Mouse (Mus musculus) thymus, postnatal 4 days (tissue): Measurements from ENCODE around the gene D930007J09Rik.

Experiments used
- DNase-seq: peaks from one replicate; pipeline ENCODE4 v3.0.0; 2021

The D930007J09Rik gene

DNA sequence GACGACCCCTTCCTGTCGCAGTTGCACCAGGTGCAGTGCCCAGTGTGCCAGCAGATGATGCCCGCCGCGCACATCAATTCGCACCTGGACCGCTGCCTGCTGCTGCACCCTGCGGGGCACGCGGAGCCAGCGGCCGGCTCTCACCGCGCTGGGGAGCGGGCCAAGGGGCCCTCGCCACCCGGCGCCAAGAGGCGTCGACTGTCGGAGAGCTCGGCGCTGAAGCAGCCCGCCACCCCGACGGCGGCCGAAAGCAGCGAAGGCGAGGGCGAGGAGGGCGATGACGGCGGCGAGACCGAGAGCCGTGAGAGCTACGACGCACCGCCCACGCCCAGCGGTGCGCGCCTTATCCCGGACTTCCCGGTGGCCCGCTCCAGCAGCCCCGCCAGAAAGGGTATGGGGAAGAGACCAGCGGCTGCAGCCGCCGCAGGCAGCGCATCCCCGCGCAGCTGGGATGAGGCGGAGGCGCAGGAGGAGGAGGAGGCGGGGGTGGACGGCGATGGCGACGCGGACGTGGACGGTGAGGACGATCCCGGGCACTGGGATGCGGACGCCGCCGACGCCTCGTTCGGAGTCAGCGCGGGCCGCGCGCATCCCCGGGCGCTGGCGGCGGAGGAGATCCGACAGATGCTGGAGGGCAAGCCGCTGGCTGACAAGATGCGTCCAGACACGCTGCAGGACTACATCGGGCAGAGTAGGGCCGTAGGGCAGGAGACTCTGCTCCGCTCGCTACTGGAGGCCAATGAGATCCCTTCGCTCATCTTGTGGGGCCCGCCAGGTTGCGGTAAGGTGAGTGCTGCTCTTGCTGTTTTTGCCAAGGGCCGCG lies at the start of gene D930007J09Rik:
TSS of gene D930007J09Rik (minus strand) at position 591 of the 823 bp plus-strand sequence.
- peak; percentile 69 for DNase-seq

DNA sequence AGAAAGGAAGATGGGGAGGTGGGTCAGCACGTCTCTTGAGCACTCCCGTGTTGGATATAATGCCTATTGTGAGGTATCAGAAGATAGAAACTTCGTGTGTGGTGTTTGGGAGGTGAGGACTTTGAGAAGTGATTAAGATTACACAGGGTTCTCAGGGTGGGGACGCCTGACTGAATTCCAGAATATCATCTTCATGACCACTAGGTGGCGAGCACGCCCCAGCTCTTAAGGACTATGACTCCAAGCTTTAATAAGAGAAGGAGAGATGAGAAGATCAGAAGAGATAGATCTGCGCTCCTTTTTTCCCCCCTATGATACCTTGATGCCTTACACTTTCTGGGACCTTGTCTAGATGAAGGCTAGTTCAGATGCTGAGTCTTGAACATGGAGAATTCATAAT lies 49.3 kb upstream of the D930007J09Rik start:
- peak; percentile 57 for DNase-seq

DNA sequence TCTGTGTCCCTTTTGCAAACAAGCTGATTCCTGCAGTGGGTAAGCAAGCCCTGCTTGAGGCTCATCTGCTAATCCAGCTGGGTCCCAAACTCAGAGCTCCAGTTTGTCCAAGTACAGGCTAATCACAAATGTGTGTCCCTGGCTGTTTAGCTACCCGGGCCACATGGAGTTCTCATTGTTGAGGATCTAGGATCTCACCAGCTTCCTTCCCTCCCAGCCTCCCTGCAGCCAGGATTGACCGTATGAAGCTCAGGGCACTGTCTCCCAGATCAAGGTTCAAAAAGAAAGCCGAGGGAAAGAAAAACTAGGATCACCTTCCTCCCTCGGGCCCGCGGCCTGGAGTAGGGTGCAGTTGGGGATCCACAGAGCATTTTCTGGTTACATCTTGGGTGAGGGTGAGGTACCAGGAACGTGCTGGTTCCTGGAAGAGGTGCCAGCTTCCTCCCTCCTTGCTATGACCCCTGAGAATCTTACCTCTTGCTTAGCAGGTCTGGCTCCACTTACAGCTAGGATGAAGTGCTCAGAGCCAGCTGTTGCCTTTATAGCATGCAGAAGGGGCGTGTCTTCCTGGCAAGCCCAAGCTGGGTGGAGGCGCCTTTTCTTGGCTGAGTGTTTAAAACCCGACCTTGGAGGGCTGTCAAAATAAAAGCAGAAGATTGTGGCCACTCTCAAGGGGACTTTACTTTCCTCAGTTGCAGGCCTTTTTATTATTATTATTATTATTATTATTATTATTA lies 48.2 kb upstream of the D930007J09Rik start, which contains the start of gene Serpinb1a:
TSS of gene Serpinb1a (minus strand) at position 518 of the 737 bp plus-strand sequence.
- DNase-seq: peak; percentile 43

DNA sequence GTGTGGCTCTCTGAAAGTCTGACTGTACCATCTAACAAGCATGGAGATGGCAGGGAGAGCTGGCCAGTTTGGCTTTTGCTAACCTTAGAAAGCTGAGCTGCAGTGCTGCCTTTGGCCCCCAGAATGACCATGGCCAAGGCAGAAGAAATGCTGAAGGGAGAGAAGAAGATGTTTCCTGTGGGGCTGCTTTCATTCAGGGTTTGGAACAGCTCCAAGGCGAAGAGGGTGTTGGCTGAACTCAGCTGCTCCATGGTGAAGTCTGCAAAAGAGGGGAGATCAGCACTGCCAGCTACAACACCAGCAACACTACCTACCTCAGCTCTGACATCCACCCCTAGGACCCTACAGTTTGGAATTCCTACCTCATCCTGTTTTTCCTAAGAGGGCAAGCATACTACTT lies 47.5 kb upstream of the D930007J09Rik start:
- no peak for DNase-seq

DNA sequence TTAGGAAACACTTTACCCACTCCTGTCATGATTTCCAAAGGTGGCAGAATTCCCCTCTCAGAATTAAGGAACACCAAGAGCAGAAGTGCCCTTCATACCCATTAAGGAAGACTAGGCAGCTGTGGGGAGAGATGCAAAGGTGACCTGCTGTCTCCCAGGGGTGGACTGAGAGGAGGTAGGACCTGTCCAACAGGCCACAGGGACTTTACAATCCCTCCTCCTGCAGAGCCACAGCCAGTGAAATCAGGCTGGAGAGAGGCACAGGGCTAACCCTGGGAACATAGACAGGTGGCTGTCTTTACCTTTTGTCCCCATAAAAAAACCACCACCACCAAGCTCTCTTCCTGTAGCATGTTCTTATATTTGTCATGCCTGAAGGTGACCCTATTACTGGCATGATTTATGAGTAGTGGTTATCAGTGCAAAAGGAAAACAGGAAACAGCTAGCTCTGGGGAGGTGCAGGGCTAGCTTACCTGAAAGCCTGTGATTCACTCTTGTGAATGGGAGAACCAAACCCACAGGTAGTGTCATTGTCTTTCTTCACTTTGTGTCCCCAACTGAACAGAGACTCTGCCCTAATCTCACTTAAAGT lies 47.0 kb upstream of the D930007J09Rik start:
- no peak for DNase-seq

DNA sequence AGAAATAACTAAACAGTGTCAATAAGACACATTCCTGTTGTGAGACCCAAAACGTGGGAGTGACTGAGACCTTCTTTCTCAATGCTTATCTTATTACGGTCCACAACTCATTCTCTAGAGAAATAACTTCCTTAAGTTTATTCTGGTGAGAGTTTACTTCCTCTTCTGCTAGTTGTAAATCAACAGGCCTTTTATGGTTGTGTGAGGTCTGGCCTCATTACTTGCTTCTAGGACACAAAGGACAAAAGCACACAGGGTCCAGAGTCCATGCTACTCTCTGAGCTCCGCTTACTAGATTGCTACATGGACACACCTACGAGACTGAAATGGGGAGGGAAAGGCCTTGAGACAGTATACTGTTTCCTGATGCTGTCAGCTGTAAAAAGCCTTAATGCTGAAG lies 46.4 kb upstream of the D930007J09Rik start:
- no peak for DNase-seq

DNA sequence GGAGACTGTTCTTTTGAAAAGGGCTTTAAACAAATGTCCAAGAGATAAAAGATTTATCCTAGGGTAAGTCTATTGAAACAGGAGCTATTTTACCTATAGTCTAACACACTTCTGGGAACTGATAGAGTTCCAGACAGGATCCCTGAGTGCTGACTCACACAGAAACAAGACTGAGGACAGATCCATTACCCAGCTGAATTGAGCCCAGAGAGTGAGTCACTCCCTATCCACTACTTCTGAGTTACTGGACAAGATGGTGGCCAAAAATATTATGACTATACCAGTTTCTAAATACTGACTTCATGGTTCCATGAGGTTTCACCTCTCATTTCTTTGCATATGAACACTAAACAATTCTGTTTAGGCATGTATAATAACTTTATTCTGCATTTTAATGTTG lies 43.6 kb upstream of the D930007J09Rik start:
- no peak for DNase-seq

DNA sequence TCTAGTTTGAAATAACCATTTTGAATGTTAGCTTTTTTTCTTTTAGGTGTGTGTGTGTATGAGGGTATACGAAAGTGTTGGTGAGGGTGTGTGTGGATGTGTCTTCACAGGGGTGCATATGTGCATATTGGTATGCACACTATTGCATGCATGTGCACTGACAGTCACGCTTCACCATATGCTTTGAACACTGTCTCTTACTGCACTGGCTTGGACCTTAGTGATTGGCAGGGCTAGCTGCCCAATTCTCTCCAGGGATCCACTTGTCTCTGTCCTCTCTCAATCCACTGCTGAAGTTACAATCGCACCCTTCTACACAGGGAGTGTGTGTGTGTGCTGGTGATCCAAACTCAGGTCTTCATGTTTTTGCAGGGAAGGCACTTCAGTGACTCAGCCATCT lies 38.7 kb upstream of the D930007J09Rik start:
- no peak for DNase-seq

DNA sequence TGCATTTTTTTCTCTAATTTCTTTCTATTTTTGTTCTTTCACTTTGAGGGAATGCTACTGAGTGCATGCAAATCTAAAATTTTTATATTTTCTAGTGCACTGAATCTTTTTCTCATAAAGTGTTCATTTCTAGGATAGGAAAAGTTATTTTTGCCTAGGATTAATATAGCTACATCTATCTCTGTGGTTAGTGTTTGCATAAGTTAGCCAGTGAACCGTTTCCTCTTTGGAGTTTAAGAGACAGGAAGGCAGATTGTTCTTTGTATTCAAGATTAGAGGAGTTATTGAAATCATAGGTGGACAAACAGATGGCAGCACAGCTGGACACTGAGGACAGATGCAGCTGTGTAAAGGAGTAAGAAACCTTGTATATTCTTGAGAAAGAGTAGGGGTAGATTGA lies 36.7 kb upstream of the D930007J09Rik start:
- no peak for DNase-seq

DNA sequence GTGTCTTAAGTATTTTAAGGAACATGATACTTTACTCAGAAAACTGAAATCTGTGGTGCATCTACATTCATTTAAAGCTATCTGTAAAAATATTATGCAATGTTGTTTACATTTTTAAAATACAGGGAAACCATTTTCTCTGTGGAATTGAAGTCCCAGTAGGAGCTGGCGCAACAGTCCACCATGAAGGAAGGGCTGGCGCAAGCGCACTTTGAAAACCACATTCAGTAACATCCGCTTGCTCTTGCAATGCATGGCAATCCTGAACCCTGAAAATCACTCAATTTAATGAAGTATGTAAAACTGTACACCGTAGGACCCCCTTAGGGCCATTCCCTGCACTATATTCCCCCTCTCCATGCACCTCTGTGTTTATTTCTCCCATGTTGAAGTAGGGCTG lies 31.9 kb upstream of the D930007J09Rik start:
- no peak for DNase-seq

DNA sequence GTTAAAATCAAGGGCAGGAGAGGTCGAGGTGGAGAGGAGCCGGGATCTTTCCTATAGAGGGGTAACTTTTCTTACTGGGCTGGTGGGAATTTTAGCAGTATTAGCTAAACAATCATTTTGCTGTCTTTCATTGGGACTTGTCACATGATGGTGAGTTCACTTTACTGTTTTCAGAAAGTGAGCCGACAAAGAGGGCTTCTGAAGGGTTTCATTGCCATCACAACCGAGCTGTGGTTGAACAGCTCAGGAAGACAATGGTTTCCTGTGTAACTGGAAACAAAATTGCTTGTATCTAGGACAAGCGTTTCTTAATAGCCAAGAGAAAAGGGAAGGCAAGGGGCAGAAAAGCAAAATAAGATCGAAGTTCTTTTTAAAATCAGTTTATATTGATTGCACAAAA lies 30.6 kb upstream of the D930007J09Rik start:
- no peak for DNase-seq

DNA sequence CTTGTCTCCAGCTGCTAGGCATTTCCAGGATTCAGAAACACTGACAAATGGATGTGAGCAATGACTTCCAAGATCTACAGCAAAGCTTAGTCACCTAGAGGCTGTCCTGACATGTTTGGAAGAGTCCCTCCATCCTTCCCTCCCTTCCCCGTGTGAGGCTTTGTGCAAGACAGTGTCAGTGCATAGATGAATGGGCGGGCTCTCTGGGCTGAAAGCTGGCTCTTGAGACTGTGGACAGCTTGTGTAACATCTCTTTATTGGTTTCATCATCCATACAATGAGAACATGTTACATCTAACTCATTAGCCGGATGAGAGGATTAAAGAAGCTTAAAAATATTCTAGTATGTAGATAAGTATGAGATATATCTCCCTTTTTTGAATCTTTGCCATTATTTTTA lies 30.1 kb upstream of the D930007J09Rik start:
- no peak for DNase-seq

DNA sequence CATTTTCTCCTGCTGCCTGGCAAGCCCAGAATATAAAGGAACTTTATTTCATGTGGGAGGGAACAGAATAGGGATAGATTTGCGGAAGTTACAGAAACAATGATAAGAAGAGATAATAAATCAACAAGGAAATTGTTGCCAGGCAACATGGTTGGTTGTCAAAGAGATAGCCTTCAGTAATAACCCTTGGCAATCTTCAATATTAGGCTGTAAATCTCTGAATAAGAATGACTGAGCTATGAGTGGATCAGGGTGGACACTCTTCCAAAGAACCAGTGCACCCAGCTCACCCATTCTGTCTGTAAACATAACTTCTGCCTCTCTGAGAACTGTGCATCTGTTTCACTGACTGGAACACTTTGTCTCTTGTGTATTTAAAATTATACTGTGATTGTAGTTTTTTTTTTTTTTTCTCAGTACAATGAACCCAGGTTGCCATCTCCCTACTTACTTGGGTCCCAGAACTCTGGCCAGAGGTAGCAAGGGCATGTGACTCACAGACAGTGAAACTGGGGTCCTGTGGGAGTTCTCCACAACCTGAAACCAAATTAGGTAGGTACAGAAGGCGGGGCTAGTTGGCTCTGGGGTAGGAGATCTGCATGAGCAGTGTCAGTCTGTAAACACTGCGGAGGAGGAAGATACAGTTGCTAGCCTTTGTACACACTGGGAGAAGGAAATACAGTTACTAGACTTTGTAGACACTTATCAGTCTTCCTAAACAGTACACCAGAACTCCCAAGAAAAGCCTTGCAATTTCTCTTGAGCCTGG lies 29.0 kb upstream of the D930007J09Rik start:
- DNase-seq: no peak

DNA sequence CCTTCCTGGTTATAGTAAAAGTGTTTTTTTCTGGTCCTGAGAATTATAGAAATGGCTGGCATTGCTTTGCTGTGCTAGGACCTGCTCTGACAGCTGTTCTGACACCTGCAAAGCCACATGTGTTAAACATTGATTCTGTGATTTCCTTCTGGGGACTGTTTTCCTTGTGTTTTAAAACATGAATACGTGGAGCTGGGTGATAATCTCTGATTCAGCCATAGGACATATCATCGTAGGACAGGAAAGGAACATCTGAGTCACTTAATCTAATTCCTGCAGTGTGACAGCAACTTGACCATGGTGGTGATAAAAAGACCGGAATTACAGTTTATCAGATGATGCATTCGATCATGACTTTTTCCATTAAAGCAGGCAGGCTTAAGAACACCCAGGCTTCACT lies 26.2 kb upstream of the D930007J09Rik start:
- DNase-seq: no peak

DNA sequence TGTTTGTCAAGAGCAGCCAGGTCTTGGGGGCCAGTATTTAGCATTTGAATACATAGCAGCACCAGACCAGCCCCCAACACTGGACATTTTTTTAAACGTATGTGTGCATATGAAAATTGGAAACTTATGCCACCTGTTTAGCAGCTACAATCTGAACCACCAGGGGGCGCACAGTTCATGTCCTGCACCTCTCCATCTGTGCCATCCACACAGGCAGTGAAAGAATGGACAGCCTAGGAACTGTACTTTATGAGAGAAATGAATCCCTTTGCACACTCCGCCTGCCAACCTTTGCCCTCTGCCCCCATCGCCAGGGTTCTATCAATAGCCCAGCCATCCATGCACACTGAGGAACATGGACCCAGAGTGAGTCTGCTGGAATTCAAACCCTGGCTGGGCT lies 25.3 kb upstream of the D930007J09Rik start:
- peak; percentile 89 for DNase-seq

DNA sequence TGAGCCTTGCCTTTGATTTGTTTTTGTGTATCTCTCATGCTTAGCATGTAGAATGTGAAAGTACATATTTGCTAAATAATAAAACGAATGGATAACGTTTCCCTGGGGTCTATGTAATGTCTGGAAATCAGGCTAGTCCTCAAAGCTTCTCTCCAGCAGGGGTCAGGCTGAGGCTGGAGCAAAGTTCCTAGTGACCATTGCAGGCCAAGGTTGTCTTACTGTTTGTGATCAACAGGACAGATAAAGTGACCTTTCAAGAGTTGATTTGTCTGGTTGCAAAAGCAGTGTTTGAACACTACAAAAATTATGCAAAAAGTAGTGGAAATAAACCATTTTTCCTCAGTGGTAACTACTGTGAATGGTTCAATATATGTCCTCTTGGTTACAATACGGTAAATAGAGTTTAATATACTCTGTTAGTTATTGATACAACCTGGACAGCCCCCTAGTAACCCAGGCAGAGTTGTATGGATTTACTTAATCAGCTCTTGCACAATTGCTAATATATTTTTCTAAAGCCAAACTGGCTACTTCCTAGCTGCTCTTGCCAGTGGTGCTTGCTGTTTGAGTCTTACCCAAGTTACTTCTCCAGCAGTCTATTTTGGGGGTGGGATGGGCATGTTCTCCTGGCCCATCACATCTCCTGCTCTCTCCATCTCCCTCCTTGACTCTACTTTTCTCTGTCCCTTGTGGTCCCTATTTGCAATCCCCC lies 24.6 kb upstream of the D930007J09Rik start:
- no peak for DNase-seq

DNA sequence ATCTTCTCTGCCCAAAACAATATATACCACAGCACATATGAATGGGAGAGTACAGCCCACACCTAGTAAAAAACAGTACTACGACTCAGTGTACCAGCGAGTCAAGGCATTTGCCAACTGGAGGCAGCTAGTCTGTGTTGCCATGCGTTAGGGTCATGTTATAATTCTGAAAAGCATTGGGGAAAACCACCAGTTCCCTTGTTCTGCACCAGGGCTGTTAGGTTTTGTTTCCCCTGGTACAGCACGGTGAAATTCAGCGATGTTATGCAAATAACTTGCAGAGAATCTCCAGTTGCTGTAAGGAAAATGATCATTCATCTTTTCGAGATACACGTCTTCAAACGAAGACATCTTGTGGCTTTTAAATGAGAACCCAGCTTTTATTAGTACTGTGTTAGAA lies 22.9 kb upstream of the D930007J09Rik start:
- DNase-seq: no peak

DNA sequence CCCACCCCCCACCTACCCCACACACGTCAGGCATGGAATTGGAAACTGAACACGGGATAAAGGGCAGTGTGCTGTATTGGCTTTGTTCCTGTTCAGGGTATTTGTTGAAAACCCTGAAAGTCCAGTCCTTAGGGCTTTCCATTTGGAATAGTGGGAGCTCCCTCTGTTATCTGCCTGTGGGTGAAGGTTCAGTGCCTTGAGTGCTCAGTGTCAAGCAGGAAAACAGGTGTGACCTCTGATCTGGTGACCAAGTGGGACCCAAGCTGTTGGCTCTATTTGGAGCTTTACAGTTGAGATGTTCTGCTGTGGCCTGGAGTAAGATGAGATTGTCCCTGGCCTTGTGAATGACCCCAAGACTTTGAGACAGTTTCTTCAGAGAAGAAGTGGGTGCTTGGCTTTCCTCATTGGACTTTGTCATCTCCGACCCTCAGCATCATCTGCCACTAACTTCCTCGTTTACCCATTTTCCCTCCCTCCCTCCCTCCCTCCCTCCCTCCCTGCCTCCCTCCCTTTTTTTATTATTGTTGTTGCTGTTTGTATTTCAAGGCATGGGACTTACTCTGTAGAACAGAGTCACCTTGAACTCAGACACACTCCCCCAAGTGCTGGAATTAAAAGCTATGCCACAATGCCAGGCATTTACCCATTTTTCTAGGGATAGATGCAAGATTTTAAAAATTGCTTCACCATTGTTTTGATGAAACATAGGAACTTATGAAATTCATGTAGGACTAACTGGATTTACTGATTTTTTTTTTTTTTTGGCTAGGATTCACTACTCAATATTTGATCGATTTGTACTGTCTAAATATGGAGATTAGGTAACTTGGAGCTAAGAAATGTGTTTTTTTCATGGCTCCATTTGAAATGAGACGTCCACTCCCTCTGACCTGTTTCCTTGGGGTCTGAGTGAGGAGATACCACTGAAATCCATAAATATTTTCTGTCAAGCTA lies 22.0 kb upstream of the D930007J09Rik start:
- DNase-seq: no peak

DNA sequence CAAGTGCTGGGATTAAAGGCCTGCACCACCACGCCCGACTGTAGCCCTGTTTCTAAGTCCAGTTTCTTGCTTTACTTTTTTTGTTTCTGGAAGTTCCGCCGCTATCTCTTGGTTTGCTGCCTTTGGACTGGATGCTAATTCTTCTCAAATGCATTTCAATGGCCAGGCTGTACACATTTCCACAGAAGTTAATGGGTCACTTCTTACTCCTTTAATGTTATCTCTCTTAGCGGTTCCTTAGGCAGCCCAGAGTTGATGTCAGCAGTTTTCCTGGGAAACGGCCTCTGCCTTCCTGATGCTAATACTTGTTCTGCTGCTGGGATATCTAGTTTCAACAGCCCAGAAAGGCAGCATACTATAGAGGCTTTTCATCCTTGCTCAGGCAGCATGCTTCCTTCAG lies 20.5 kb upstream of the D930007J09Rik start:
- DNase-seq: no peak

DNA sequence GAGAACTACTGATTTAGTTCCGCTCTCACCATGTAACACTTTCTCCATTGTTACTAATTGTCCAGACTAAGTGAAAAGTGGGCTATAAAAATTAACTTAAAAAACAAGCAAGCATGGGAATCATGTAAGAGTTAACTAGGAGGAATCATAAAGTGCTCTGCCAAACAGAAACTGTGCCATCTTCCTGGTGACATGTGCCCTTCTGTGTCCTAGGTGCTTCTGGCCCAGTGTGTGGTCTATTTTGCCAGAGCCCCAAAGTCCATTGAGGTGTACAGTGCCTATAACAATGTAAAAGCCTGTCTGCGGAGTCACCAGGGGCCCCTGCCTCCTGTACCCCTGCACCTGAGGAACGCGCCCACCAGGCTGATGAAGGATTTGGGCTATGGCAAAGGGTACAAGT lies 19.0 kb upstream of the D930007J09Rik start:
- DNase-seq: no peak

DNA sequence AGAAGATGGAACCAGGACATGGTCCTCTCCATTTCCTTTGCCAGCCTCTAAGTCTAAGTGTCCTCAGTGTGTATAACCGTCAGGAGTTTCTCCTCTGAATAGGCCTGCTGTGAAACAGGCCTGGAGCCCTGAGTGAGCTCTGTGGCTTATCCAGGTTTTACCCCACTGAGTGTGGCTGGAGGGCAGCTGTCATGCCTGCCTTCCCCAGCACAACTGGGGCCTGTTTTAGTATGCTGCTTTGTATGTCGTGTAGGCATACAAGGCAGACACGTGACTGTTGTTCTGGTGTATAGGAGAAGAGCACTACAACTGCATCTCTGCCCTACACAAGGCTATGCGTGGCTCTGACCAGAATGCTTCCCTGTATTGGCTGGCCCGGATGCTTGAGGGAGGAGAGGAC lies 17.3 kb upstream of the D930007J09Rik start:
- no peak for DNase-seq
